Mouse (Mus musculus): ENCODE data around the gene Clec12b. TPM values are rescaled to one million over a fixed set of nuclear protein-coding genes. Genes with fewer than 3 reads are reported as not detected.

The Clec12b gene
- polyA plus RNA-seq, 1 experiment from 2014 or later = not detected

- ATAC-seq (ENCODE audit: low FRiP score, low read depth) = no peak
- Histone ChIP-seq H3K9ac (no peak overlapping the region), H3K27me3 (replicated peaks) (no peaks in the 10 kb centered on the region), H3K27ac (no peak overlapping the region), H3K4me1 (no peaks in the 10 kb centered on the region), H3K36me3 (no peaks in the 10 kb centered on the region), H3K4me2 (replicated peaks) (no peak overlapping the region), H3K4me3 (no peak overlapping the region), H3K9me3 (no peaks in the 10 kb centered on the region)
- 95% methylated on average over 2 of the region's 2 CpGs for WGBS
Measured at GRCm38 (mm10) chr6:129402404-129402803, 16.7 kb upstream of the Clec12b start.

- Histone ChIP-seq H3K4me1 (no peaks in the 10 kb centered on the region), H3K27ac (no peak overlapping the region), H3K4me2 (replicated peaks) (no peak overlapping the region), H3K9me3 (no peaks in the 10 kb centered on the region), H3K27me3 (replicated peaks) (no peaks in the 10 kb centered on the region), H3K36me3 (no peaks in the 10 kb centered on the region), H3K9ac (no peak overlapping the region), H3K4me3 (no peak overlapping the region)
- ATAC-seq (ENCODE audit: low FRiP score, low read depth) = no peak
- WGBS = 77% methylated on average over 6 of the region's 6 CpGs
Measured at GRCm38 (mm10) chr6:129399945-129400344, 14.3 kb upstream of the Clec12b start.

GRCm38 (mm10) chr6:129396997-129397396, 11.3 kb upstream of the Clec12b start, which contains the start of gene Clec1b:
Clec1b (plus strand) TSS chr6:129397297.
- Histone ChIP-seq H3K27ac (no peak within 1 kb of the TSS), H3K4me1 (no peaks in the 10 kb centered on the region), H3K36me3 (no peaks in the 10 kb centered on the region), H3K27me3 (replicated peaks) (no peaks in the 10 kb centered on the region), H3K4me3 (no peak within 1 kb of the TSS), H3K9ac (no peak within 1 kb of the TSS), H3K9me3 (no peaks in the 10 kb centered on the region), H3K4me2 (replicated peaks) (no peak within 1 kb of the TSS)
- WGBS = 87% methylated on average over 8 of the region's 8 CpGs
- ATAC-seq (ENCODE audit: low FRiP score, low read depth) = no peak

GRCm38 (mm10) chr6:129393732-129394131, 8.1 kb upstream of the Clec12b start:
- H3K4me1 ChIP-seq = no peaks in the 10 kb centered on the region
- H3K4me2 ChIP-seq (replicated peaks) = no peak overlapping the region
- no peak overlapping the region for H3K4me3 ChIP-seq
- no peaks in the 10 kb centered on the region for H3K36me3 ChIP-seq
- ATAC-seq (ENCODE audit: low FRiP score, low read depth) = peak; percentile 75; the same call in 1 of the 2 replicates
- WGBS = 85% methylated on average over 6 of the region's 6 CpGs
- no peak overlapping the region for H3K9ac ChIP-seq
- H3K9me3 ChIP-seq = no peaks in the 10 kb centered on the region
- H3K27me3 ChIP-seq (replicated peaks) = no peaks in the 10 kb centered on the region
- no peak overlapping the region for H3K27ac ChIP-seq

GRCm38 (mm10) chr6:129393087-129393720, 7.5 kb upstream of the Clec12b start:
- Histone ChIP-seq H3K9ac (no peak overlapping the region), H3K4me1 (no peaks in the 10 kb centered on the region), H3K27ac (no peak overlapping the region), H3K4me3 (no peak overlapping the region), H3K9me3 (no peaks in the 10 kb centered on the region), H3K27me3 (replicated peaks) (no peaks in the 10 kb centered on the region), H3K36me3 (no peaks in the 10 kb centered on the region), H3K4me2 (replicated peaks) (no peak overlapping the region)
- WGBS = 46% methylated on average over 2 of the region's 2 CpGs
- peak; percentile 44; the same call in 1 of the 2 replicates for ATAC-seq (ENCODE audit: low FRiP score, low read depth)

- Histone ChIP-seq H3K36me3 (no peaks in the 10 kb centered on the region), H3K4me2 (replicated peaks) (no peak overlapping the region), H3K27me3 (replicated peaks) (no peaks in the 10 kb centered on the region), H3K9me3 (no peaks in the 10 kb centered on the region), H3K4me1 (peaks cover 8% of the 10 kb centered on the region; the same call in 1 of the 2 replicates), H3K9ac (no peak overlapping the region), H3K4me3 (no peak overlapping the region), H3K27ac (no peak overlapping the region)
- WGBS = 48% methylated on average over 4 of the region's 4 CpGs
- no peak for ATAC-seq (ENCODE audit: low FRiP score, low read depth)
Measured at GRCm38 (mm10) chr6:129385000-129385399, 674 bp downstream of the Clec12b start.

GRCm38 (mm10) chr6:129383466-129383865, 2.2 kb downstream of the Clec12b start:
- no peak overlapping the region for H3K4me3 ChIP-seq
- WGBS = 88% methylated on average over 3 of the region's 3 CpGs
- no peak for ATAC-seq (ENCODE audit: low FRiP score, low read depth)
- no peak overlapping the region for H3K9ac ChIP-seq
- H3K36me3 ChIP-seq = no peaks in the 10 kb centered on the region
- peaks cover 8% of the 10 kb centered on the region; the same call in 1 of the 2 replicates for H3K4me1 ChIP-seq
- no peaks in the 10 kb centered on the region for H3K9me3 ChIP-seq
- no peaks in the 10 kb centered on the region for H3K27me3 ChIP-seq (replicated peaks)
- no peak overlapping the region for H3K4me2 ChIP-seq (replicated peaks)
- no peak overlapping the region for H3K27ac ChIP-seq

- Histone ChIP-seq H3K4me3 (no peak overlapping the region), H3K27ac (no peak overlapping the region), H3K27me3 (replicated peaks) (no peaks in the 10 kb centered on the region), H3K36me3 (no peaks in the 10 kb centered on the region), H3K4me1 (peaks cover 8% of the 10 kb centered on the region; the same call in 1 of the 2 replicates), H3K9me3 (no peaks in the 10 kb centered on the region), H3K9ac (no peak overlapping the region), H3K4me2 (replicated peaks) (no peak overlapping the region)
- ATAC-seq (ENCODE audit: low FRiP score, low read depth) = no peak
- WGBS = 79% methylated on average over 1 of the region's 1 CpGs
Measured at GRCm38 (mm10) chr6:129381736-129382135, 3.9 kb downstream of the Clec12b start.

GRCm38 (mm10) chr6:129380454-129380853, 5.2 kb downstream of the Clec12b start:
- Histone ChIP-seq H3K9ac (no peak overlapping the region), H3K4me2 (replicated peaks) (no peak overlapping the region), H3K27ac (no peak overlapping the region), H3K27me3 (replicated peaks) (no peaks in the 10 kb centered on the region), H3K9me3 (no peaks in the 10 kb centered on the region), H3K4me1 (peaks cover 4% of the 10 kb centered on the region; the same call in 1 of the 2 replicates), H3K4me3 (no peak overlapping the region), H3K36me3 (no peaks in the 10 kb centered on the region)
- 66% methylated on average over 4 of the region's 4 CpGs for WGBS
- ATAC-seq (ENCODE audit: low FRiP score, low read depth) = no peak

- Histone ChIP-seq H3K36me3 (no peaks in the 10 kb centered on the region), H3K4me3 (no peak overlapping the region), H3K4me1 (no peaks in the 10 kb centered on the region), H3K27ac (no peak overlapping the region), H3K9ac (no peak overlapping the region), H3K27me3 (replicated peaks) (no peaks in the 10 kb centered on the region), H3K4me2 (replicated peaks) (no peak overlapping the region), H3K9me3 (no peaks in the 10 kb centered on the region)
- ATAC-seq (ENCODE audit: low FRiP score, low read depth) = no peak
- WGBS = 88% methylated on average over 2 of the region's 2 CpGs
Measured at GRCm38 (mm10) chr6:129374937-129375471, 10.7 kb downstream of the Clec12b start.

- 76% methylated on average over 7 of the region's 7 CpGs for WGBS
- H3K27me3 ChIP-seq (replicated peaks) = no peaks in the 10 kb centered on the region
- no peaks in the 10 kb centered on the region for H3K9me3 ChIP-seq
- H3K36me3 ChIP-seq = no peaks in the 10 kb centered on the region
- no peak overlapping the region for H3K4me2 ChIP-seq (replicated peaks)
- H3K4me1 ChIP-seq = no peaks in the 10 kb centered on the region
- ATAC-seq (ENCODE audit: low FRiP score, low read depth) = no peak
- H3K4me3 ChIP-seq = no peak overlapping the region
- H3K27ac ChIP-seq = no peak overlapping the region
- H3K9ac ChIP-seq = no peak overlapping the region
Measured at GRCm38 (mm10) chr6:129369374-129370132, 16.1 kb downstream of the Clec12b start.

GRCm38 (mm10) chr6:129365959-129366359, 19.7 kb downstream of the Clec12b start:
- ATAC-seq (ENCODE audit: low FRiP score, low read depth) = 0 out of 2 replicates have a peak, but pooled peaks have one; percentile 46
- H3K27ac ChIP-seq = no peak overlapping the region
- 18% methylated on average over 6 of the region's 6 CpGs for WGBS
- no peak overlapping the region for H3K9ac ChIP-seq
- H3K36me3 ChIP-seq = no peaks in the 10 kb centered on the region
- no peak overlapping the region for H3K4me3 ChIP-seq
- no peaks in the 10 kb centered on the region for H3K9me3 ChIP-seq
- H3K4me1 ChIP-seq = no peaks in the 10 kb centered on the region
- H3K4me2 ChIP-seq (replicated peaks) = no peak overlapping the region
- no peaks in the 10 kb centered on the region for H3K27me3 ChIP-seq (replicated peaks)
